Mouse (Mus musculus) E14TG2a.4 (cell line): ENCODE results near the gene Prkg1.

Source experiments
- H3K27me3 ChIP-seq: 2 replicates; pipeline ENCODE4 v1.6.1; 2014; ENCODE audit warnings: low read length, control low read depth; ENCODE audit not compliant: insufficient read depth
- H3K36me3 ChIP-seq: 2 replicates; pipeline ENCODE4 v1.6.1; 2014; ENCODE audit warnings: low read length, control low read depth; ENCODE audit not compliant: insufficient read depth
- H3K4me1 ChIP-seq: replicated peaks from 2 replicates; pipeline ENCODE4 v1.6.1; 2014; ENCODE audit warnings: low read depth, low read length, control low read depth
- H3K4me3 ChIP-seq: replicated peaks from 2 replicates; pipeline ENCODE4 v1.5.1; 2014; ENCODE audit warnings: mild to moderate bottlenecking, low read length
- H3K9me3 ChIP-seq: 2 replicates; pipeline ENCODE4 v1.6.1; 2014; ENCODE audit warnings: low read length, control low read depth
- CTCF ChIP-seq: conservative IDR thresholded peaks from 2 replicates; pipeline ENCODE4 v1.5.1; 2014; ENCODE audit warnings: low read length
- NANOG ChIP-seq: IDR thresholded peaks from 2 replicates; pipeline ENCODE4 v1.6.1; 2014; ENCODE audit warnings: borderline replicate concordance, low read length, mixed read lengths
- POU5F1 ChIP-seq: IDR thresholded peaks from 2 replicates; pipeline ENCODE4 v1.6.1; 2014; ENCODE audit warnings: low read length, borderline replicate concordance

Gene Prkg1

DNA sequence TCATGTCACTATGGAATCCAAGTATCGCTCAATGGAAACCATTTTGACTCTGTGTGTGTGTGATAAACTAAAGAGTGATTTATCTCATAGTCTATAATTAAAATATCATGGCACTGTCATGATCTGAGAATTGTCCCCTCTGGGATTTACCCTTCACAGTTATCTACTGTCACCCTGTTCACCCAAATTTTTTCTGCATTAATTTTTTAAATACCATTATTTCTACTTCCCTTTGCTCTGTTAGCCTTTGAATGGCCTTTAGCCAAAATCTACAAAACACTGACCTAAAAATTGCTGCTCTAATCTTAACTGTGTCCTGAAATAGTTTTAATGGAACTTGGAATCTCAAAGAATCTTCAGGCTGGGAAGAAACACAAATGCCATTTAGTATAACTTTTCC, 143.1 kb downstream of the Prkg1 start:
- no peaks in the 10 kb centered on the region for H3K9me3 ChIP-seq
- no peaks in the 10 kb centered on the region for H3K27me3 ChIP-seq
- H3K36me3 ChIP-seq, result no peaks in the 10 kb centered on the region
- no peaks in the 10 kb centered on the region for H3K4me1 ChIP-seq
- H3K4me3 ChIP-seq, result no peak overlapping the region
- no peak for TF ChIP-seq NANOG
- no peak for TF ChIP-seq CTCF
- TF ChIP-seq POU5F1, result no peak

DNA sequence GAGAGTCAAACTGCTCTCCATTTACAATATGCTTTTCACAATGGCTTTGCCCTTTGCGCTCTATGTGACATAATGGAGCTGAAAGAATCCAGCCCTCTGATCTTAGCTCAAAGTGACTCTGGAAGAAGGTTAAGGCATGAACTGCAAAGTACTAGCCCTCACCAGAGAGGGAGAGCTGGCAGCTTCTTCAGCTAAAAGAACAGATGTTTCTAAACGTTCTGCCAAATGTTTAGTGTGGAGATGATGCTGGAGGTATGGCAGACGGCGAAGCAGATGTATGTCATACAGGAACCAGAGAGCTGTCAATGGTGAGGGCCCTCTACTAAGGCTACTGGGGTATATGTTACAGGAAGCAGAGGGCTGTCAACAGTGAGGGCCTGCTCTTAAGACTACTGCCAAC, 148.0 kb downstream of the Prkg1 start:
- no peak for TF ChIP-seq POU5F1
- no peak for TF ChIP-seq CTCF
- TF ChIP-seq NANOG, result no peak
- Histone ChIP-seq H3K9me3 (no peaks in the 10 kb centered on the region), H3K4me1 (no peaks in the 10 kb centered on the region), H3K4me3 (no peak overlapping the region), H3K27me3 (no peaks in the 10 kb centered on the region), H3K36me3 (no peaks in the 10 kb centered on the region)

DNA sequence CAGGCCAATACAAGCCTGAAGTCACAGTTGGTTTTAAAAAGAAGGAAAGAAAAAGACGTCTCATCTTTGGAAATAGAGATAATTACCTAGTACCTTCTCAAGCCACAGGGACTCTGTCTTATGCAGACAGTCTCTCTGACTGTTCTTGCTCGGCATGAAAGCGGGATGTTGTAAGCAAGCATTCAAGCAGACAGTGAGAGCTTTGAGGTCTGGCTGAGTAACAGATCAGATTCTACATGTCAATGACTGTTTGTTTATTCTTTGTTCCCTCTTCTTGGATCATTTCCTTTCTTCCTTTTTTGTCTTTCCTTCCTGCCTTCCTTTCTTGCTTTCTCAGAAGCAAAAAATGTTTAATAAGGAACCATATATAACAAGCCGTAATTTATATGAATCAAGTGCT, 148.7 kb downstream of the Prkg1 start:
- Histone ChIP-seq H3K36me3 (no peaks in the 10 kb centered on the region), H3K9me3 (no peaks in the 10 kb centered on the region), H3K4me1 (no peaks in the 10 kb centered on the region), H3K4me3 (no peak overlapping the region), H3K27me3 (no peaks in the 10 kb centered on the region)
- TF ChIP-seq NANOG, result no peak
- TF ChIP-seq POU5F1, result no peak
- no peak for TF ChIP-seq CTCF

DNA sequence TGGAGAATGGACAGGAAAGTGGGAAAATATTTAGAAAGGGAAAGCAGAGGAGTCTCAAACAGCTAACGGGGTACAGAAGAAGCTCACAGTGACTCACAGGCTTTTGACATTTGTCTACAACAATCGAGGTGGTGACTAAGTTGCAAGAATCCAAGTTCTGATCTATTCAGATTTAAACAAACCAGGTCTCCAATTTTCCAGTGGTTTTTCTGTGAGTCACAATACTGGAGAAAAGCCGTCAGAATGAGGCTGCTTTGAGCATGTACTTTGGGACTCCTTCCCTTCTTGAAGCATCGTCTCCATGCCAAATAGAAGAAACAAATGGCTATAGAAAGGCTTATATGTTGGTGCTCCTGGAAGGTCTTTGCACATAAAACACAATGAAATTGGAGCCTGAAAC, 151.7 kb downstream of the Prkg1 start:
- no peaks in the 10 kb centered on the region for H3K4me1 ChIP-seq
- H3K4me3 ChIP-seq, result no peak overlapping the region

DNA sequence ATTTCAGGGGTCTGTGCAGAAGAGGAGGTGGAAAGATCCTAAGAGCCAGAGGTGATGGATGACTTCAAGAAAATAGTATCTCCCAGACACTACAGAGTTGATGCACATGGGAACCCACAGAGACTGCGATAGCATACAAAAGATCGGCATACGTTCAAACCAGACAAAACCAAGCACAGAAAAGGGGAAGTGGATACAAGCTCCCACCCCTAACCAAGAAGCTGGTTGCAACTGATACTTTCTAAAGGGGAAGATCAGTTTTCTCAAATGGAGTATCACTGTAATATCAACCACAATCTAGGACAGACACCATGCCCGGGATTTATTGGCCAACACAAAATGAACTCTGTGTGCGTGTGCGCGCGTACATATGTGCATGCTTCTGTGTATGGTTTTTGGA, 162.3 kb downstream of the Prkg1 start:
- no peaks in the 10 kb centered on the region for H3K9me3 ChIP-seq
- H3K4me1 ChIP-seq, result no peaks in the 10 kb centered on the region
- TF ChIP-seq CTCF (no peak), POU5F1 (no peak)
- no peaks in the 10 kb centered on the region for H3K36me3 ChIP-seq
- no peaks in the 10 kb centered on the region for H3K27me3 ChIP-seq
- no peak overlapping the region for H3K4me3 ChIP-seq

More for the DNA sequence above, 151.7 kb downstream of the Prkg1 start:
- TF ChIP-seq NANOG (no peak), POU5F1 (no peak), CTCF (no peak)
- no peaks in the 10 kb centered on the region for H3K27me3 ChIP-seq
- no peaks in the 10 kb centered on the region for H3K36me3 ChIP-seq
- H3K9me3 ChIP-seq, result no peaks in the 10 kb centered on the region

DNA sequence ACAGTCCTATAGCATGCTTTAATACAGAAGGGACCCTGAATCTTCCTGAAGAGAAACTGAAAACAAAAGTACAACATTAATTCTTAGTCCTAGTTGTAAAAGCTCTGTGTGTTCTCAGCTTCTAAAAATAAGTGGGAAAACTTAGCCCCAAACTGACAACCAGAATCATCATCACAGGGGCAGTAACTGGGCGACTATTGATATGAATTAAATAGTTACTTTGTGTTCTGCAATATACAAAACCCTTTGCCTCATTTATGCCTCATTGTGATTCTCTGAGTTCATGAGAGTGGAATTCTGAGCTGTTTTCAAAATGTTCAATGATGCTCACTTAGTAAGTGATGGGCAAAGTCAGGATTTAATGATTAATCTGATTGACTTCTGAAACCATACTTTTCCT, 170.8 kb downstream of the Prkg1 start:
- Histone ChIP-seq H3K4me1 (no peaks in the 10 kb centered on the region), H3K27me3 (no peaks in the 10 kb centered on the region), H3K36me3 (no peaks in the 10 kb centered on the region), H3K4me3 (no peak overlapping the region), H3K9me3 (no peaks in the 10 kb centered on the region)
- TF ChIP-seq NANOG, result no peak
- no peak for TF ChIP-seq CTCF
- TF ChIP-seq POU5F1, result no peak

DNA sequence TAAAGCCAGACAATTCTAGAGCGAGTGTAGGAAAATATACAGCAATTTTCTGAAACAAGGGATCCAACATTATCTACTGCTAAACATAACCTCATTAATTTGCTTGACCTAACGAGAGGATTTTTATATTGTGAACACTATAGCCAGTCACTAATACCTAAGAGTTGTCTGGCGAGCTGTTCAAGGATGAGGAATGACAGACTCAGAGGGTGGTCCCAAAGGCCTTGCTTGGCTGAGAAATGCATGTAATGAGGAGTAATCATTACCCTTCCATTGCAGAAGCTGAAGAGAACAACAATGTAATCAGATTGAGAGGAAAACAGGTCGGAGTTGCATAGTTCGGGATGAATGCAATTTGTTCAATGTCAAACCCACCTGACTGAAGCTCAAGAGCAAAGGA, 174.1 kb downstream of the Prkg1 start:
- no peak for TF ChIP-seq NANOG
- TF ChIP-seq CTCF, result no peak
- no peak for TF ChIP-seq POU5F1

DNA sequence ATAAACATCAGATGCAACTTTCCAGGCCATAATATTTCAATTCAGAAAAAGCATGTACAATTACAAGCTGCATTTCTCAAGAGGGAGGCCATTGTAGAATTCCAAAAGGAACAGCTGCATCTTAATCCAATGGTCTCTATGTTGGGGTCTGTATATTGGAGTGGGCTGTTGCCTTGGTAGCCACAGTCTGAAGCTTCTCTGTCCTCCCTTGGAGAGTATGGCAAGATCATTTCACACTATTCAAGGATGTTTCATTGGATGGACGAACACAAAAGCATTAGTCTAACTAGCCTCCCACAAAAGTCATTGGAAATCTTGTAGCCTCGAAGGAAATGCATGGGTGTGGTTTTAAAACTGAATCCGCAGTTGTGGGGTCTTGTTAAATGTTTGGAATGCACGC, 187.7 kb downstream of the Prkg1 start:
- Histone ChIP-seq H3K27me3 (no peaks in the 10 kb centered on the region), H3K4me3 (no peak overlapping the region), H3K36me3 (no peaks in the 10 kb centered on the region), H3K4me1 (no peaks in the 10 kb centered on the region), H3K9me3 (no peaks in the 10 kb centered on the region)
- TF ChIP-seq POU5F1 (no peak), CTCF (no peak), NANOG (no peak)

More for the DNA sequence above, 174.1 kb downstream of the Prkg1 start:
- Histone ChIP-seq H3K36me3 (no peaks in the 10 kb centered on the region), H3K4me3 (no peak overlapping the region), H3K9me3 (no peaks in the 10 kb centered on the region), H3K4me1 (no peaks in the 10 kb centered on the region), H3K27me3 (no peaks in the 10 kb centered on the region)

DNA sequence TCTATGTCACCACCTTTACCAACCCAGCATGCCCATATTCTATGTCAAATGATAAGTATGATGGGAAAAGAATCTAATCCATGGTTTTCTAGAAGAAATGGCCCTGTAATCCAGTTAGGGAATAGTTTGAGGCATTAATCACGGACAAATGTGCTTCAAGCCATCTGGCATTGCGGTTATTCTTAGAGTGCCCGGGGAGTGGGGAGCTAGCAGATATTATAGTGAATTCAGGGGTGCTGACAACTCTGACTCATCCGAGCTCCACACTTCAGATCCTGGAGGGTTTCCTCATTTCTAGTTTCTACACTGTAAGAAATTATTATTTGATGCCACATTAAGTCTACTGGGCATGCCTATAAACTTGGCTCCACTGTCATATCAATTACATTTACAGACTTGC, 200.5 kb downstream of the Prkg1 start:
- Histone ChIP-seq H3K9me3 (no peaks in the 10 kb centered on the region), H3K27me3 (no peaks in the 10 kb centered on the region), H3K36me3 (no peaks in the 10 kb centered on the region), H3K4me3 (no peak overlapping the region), H3K4me1 (no peaks in the 10 kb centered on the region)
- no peak for TF ChIP-seq NANOG
- TF ChIP-seq POU5F1, result no peak
- TF ChIP-seq CTCF, result no peak
